Mouse (Mus musculus): ENCODE results near the gene Hba-a2.

Gene Hba-a2

GRCm38 (mm10) chr11:32320507-32321195 is 24.4 kb downstream of the Hba-a2 start:
- DNase-seq (ENCODE audit: low spot score) = no peak

GRCm38 (mm10) chr11:32321196-32321565 is 24.9 kb downstream of the Hba-a2 start:
- peak; percentile 83 for DNase-seq (ENCODE audit: low spot score)

- DNase-seq (ENCODE audit: low spot score) = peak; percentile 94
Measured at GRCm38 (mm10) chr11:32324609-32325008, 28.3 kb downstream of the Hba-a2 start.

GRCm38 (mm10) chr11:32331075-32331474 is 34.8 kb downstream of the Hba-a2 start:
- DNase-seq (ENCODE audit: low spot score) = no peak

- DNase-seq (ENCODE audit: low spot score) = no peak
Measured at GRCm38 (mm10) chr11:32331861-32332260, 35.6 kb downstream of the Hba-a2 start.

GRCm38 (mm10) chr11:32333235-32333634 is 36.9 kb downstream of the Hba-a2 start:
- DNase-seq (ENCODE audit: low spot score) = no peak

GRCm38 (mm10) chr11:32336435-32336907 is 40.2 kb downstream of the Hba-a2 start:
- DNase-seq (ENCODE audit: low spot score) = no peak

- DNase-seq (ENCODE audit: low spot score) = no peak
Measured at GRCm38 (mm10) chr11:32339131-32339531, 42.8 kb downstream of the Hba-a2 start.

GRCm38 (mm10) chr11:32340476-32341473 is 44.5 kb downstream of the Hba-a2 start:
- DNase-seq (ENCODE audit: low spot score) = peak; percentile 84

GRCm38 (mm10) chr11:32342770-32343191 is 46.5 kb downstream of the Hba-a2 start:
- peak; percentile 65 for DNase-seq (ENCODE audit: low spot score)

- no peak for DNase-seq (ENCODE audit: low spot score)
Measured at GRCm38 (mm10) chr11:32343350-32343749, 47.1 kb downstream of the Hba-a2 start.

GRCm38 (mm10) chr11:32345504-32346297 is 49.4 kb downstream of the Hba-a2 start:
- no peak for DNase-seq (ENCODE audit: low spot score)
